Mouse (Mus musculus): ENCODE data around the gene Fam169b.
"Not testable (repeated sequence)": the region's sequence is repeated elsewhere in the genome, so short reads cannot be mapped to it uniquely, and the experiment has no call there.

GRCm38 (mm10) chr7:68288000-68288399 is 14.4 kb downstream of the Fam169b start:
- not testable (repeated sequence) for TF ChIP-seq CTCF (IDR thresholded peaks at IDR 0.05; ENCODE audit: borderline replicate concordance, control insufficient read depth, extremely low read depth, insufficient read depth, low read length, poor library complexity); POLR2A (IDR thresholded peaks at IDR 0.05; ENCODE audit: control insufficient read depth, extremely low read depth, insufficient read depth, low read length, poor library complexity)

Data from thymus, adult 2 months (tissue).